Comparison of ENCODE assay signal across 13 mouse cellular contexts in the genomic region with DNA sequence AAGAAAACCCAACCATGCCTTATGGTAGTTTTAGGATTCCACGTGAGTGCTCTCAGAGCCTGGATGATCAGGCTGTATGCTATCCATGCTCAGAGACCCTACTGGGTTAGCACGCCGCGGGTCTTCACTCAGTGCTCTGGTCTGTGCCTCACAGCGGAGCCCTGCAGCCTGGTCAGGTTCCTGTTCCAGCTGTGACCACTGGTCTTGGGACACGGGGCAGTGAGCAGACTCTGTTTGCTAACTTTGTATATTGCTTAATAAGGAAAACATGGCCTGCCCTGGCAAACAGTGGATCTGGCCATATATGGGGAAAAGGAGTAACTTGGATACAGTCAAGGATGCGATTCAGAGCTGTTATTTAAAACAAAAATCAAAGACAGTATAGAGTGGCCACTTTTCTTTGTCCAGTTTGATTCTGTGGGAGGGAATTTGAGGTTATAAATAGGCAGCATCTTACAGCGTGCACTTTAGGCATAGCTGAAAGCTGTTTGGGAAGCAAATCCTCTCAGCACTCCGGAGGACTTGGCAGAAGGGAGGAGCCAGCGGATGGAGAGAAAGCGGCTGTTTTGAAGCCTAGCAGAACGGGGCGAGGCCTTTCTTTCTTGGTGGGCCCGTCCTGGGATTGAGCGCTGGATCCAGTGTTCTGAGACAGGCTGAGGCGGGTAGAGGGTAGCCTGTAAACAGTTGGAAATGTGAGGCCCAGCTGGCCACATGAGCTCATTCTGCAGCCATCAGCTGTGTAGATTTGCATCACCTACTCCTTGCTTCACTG. TPM values are rescaled to one million over a fixed set of nuclear protein-coding genes. Genes with fewer than 3 reads are reported as not detected.
DNase-seq lines count a peak whose midpoint lies in the region; ATAC-seq lines count a peak whose summit lies in the region.
"Had no signal": no experiment of that assay in that cellular context is flagged by ENCODE, and none has a peak within 500 bp of the region (broad histone marks: within the 10 kb centered on the region; RNA-seq: fewer than 3 reads in every experiment).

No protein-coding gene starts in this region.

- peak; percentile 46; the same call in 1 of the 2 replicates for ATAC-seq in kidney, embryonic 15.5 days (replicated peaks; ENCODE audit: low FRiP score)
- ATAC-seq in liver, embryonic 15.5 days (ENCODE audit: insufficient read depth) = peak; percentile 58
- ATAC-seq in forebrain, embryonic 13.5 days = no peak
- ATAC-seq: activated CD4-positive, CD25-positive, alpha-beta regulatory T cell, adult 4 months had no signal

- H3K36me3 ChIP-seq in kidney, embryonic 15.5 days = no peaks in the 10 kb centered on the region
- no peaks in the 10 kb centered on the region for H3K36me3 ChIP-seq in liver, embryonic 15.5 days (replicated peaks)
- no peaks in the 10 kb centered on the region for H3K36me3 ChIP-seq in forebrain, embryonic 13.5 days (ENCODE audit: poor library complexity, severe bottlenecking)
- H3K36me3 ChIP-seq: limb, embryonic 13.5 days had no signal

- no peaks in the 10 kb centered on the region for H3K9me3 ChIP-seq in kidney, embryonic 15.5 days (replicated peaks)
- H3K9me3 ChIP-seq in liver, embryonic 15.5 days (replicated peaks) = no peaks in the 10 kb centered on the region
- no peaks in the 10 kb centered on the region for H3K9me3 ChIP-seq in forebrain, embryonic 13.5 days (replicated peaks)
- H3K9me3 ChIP-seq: limb, embryonic 13.5 days had no signal

- 49% methylated on average over 16 of the region's 16 CpGs for WGBS in kidney, embryonic 15.5 days
- 52% methylated on average over 16 of the region's 16 CpGs for WGBS in liver, embryonic 15.5 days (ENCODE audit: insufficient replicate concordance)
- 50% methylated on average over 16 of the region's 16 CpGs for WGBS in forebrain, embryonic 13.5 days

- no peak overlapping the region for H3K9ac ChIP-seq in kidney, embryonic 15.5 days
- H3K9ac ChIP-seq in liver, embryonic 15.5 days = no peak overlapping the region
- H3K9ac ChIP-seq in forebrain, embryonic 13.5 days = no peak overlapping the region
- H3K9ac ChIP-seq: limb, embryonic 13.5 days had no signal

- DNase-seq in kidney, adult 11 months = no peak
- DNase-seq in urinary bladder, postnatal 4 days (ENCODE audit: low spot score in 2 of 2) = peak; percentile 57 to 65
- no peak for DNase-seq in urinary bladder, postnatal 25 days (ENCODE audit: low spot score)
- DNase-seq in gastrocnemius, postnatal 36 days = no peak
- DNase-seq in cerebellum, postnatal 36 days = no peak
- DNase-seq: gastrocnemius, postnatal 14 days; thymus, adult 2 months had no signal

- no peak overlapping the region for H3K4me3 ChIP-seq in kidney, embryonic 15.5 days (replicated peaks)
- H3K4me3 ChIP-seq in liver, embryonic 15.5 days (replicated peaks) = no peak overlapping the region
- H3K4me3 ChIP-seq in forebrain, embryonic 13.5 days = no peak overlapping the region
- H3K4me3 ChIP-seq: layer of hippocampus, adult 2 months; limb, embryonic 13.5 days had no signal

- H3K4me1 ChIP-seq in kidney, embryonic 15.5 days = peaks cover 15% of the 10 kb centered on the region
- 0 out of 2 replicates have a peak, but pooled peaks cover 7% of the 10 kb centered on the region for H3K4me1 ChIP-seq in liver, embryonic 15.5 days (replicated peaks)
- H3K4me1 ChIP-seq in forebrain, embryonic 13.5 days = no peaks in the 10 kb centered on the region
- H3K4me1 ChIP-seq: limb, embryonic 13.5 days had no signal

- H3K27me3 ChIP-seq in kidney, embryonic 15.5 days = no peaks in the 10 kb centered on the region; the same call in 1 of the 2 replicates
- H3K27me3 ChIP-seq in liver, embryonic 15.5 days = no peaks in the 10 kb centered on the region
- no peaks in the 10 kb centered on the region for H3K27me3 ChIP-seq in forebrain, embryonic 13.5 days

- peak overlapping the region; percentile 67 for H3K27ac ChIP-seq in kidney, embryonic 15.5 days
- H3K27ac ChIP-seq in liver, embryonic 15.5 days (replicated peaks) = no peak overlapping the region
- H3K27ac ChIP-seq in forebrain, embryonic 13.5 days = no peak overlapping the region
- H3K27ac ChIP-seq: layer of hippocampus, adult 2 months; limb, embryonic 13.5 days had no signal

- no peak overlapping the region for H3K4me2 ChIP-seq in kidney, embryonic 15.5 days
- H3K4me2 ChIP-seq in liver, embryonic 15.5 days = no peak overlapping the region
- no peak overlapping the region for H3K4me2 ChIP-seq in forebrain, embryonic 13.5 days
- H3K4me2 ChIP-seq: limb, embryonic 13.5 days had no signal

- intact Hi-C loops in gastrocnemius, postnatal 36 days (cut with DNase I) = no loop called here

RNA-seq across cellular contexts. Expression of gene Pitx1, which starts 45.6 kb away (rescaled TPM):
- polyA plus RNA-seq in kidney, embryonic 15.5 days (2015; fragmentation: Nextera tagmentation; extraction: Ambion mirVana) = 2.0 and 3.6 TPM in 2 replicates
- polyA plus RNA-seq in liver, embryonic 15.5 days (2015; fragmentation: Nextera tagmentation; extraction: Ambion mirVana) = 0.03 and 0.09 TPM in 2 replicates
- total RNA-seq in gastrocnemius, postnatal 36 days (2021) = under 1 TPM; 0.17 to 0.48 TPM
- polyA plus RNA-seq in forebrain, embryonic 13.5 days (2015; fragmentation: Nextera tagmentation; extraction: Ambion mirVana) = not detected in 2 replicates
- total RNA-seq: layer of hippocampus, adult 2 months had no signal
- polyA plus RNA-seq: activated CD4-positive, CD25-positive, alpha-beta regulatory T cell, adult 4 months had no signal

Comparison
In these comparisons a context has a peak if more than half of its experiments do, and no peak if none do; other contexts are left out.
1. DNase-seq: peak in urinary bladder, postnatal 4 days (2 of 2); none in kidney, adult 11 months (single experiment), urinary bladder, postnatal 25 days (single experiment), gastrocnemius, postnatal 36 days (0 of 2) and cerebellum, postnatal 36 days (0 of 2).